Mouse (Mus musculus): Measurements from ENCODE around the gene Rpp25l. TPM values are rescaled to one million over a fixed set of nuclear protein-coding genes. Genes with fewer than 3 reads are reported as not detected.
"Not testable (repeated sequence)": the region's sequence is repeated elsewhere in the genome, so short reads cannot be mapped to it uniquely, and the experiment has no call there.

Gene Rpp25l
- total RNA-seq, 2 experiments from 2014 or later: 36.0 to 39.0 TPM

DNA sequence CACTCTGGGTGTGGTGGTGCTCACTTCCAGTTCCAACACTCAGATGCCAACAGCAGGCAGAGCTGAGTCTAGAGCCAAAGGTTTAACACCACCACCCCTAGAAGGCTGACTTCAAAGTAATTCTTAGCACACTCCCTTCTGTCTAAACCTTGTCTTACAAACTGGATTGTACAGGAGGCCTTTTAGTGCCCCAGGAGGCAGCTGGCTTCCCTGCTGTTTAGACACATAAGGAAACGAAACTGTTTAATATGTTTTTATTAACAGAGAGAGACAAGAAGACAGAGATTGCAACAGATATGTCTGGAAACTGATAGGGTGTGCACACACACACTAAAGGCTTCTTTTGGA lies 24.9 kb upstream of the Rpp25l start:
- no peak for DNase-seq (ENCODE audit: low spot score in 2 of 2)

DNA sequence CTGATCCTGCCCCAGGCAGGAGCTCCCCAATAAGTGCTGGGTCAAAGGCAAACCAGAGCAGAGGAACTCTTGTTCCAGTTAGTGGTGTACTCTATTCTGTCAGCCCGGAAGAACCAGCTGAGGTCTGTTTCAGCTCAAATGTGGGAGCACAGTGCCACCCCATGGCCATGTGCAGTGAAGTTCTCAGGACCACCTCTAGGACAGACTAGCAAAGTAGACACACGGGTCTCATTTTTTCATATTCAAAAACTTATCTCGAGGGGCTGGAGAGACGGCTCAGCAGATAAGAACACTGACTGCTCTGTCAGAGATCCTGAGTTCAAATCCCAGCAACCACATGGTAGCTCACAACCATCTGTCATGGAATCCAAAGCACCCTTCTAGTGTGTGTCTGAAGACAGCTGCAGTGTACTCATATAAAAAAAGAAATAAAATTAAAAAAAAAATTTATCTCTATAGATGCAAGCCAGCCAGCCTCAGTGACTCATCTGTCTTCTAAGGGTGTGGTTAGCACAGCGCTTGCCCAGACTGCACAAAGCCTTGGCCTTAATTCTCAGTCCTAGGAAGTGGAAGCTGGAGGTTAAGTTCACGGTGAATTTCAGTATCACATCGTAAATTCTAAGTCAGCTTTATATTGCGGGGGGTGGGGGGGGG lies 24.4 kb upstream of the Rpp25l start:
- peak; percentile 47 to 90 for DNase-seq (ENCODE audit: low spot score in 2 of 2)

DNA sequence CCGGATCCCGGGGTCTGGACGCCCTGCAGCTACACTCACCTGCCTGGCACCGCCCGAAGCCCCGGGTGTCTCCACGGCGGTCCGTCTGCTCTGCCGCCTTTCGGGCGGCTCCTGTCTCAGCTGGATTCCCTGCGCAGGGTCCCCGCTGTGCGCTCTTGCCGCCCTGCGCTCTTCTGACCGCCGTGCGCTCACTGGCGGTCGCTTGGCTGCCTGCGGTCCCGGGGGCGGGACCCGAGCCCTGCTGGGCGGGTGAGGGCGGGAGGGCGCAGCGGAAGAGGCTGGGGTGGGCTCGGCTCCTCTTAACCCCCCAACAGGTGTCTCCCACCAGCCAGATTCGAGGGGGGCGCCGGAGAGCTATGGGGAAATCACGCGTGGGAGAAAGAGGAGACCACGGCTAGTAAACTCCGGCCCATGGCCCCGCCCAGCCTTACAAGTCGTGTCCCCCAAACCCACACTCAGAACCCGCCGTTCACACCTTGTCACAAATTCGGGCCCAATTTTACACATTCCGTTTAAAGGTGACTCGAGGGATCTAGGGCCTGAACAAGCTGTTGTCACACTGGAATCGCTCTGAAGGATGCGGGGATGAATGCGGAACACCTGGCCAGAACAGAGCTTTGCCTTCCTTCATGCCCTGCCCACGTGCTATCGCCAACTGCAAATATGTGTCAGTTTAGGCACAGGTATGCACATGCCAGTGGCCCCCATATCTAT lies 17.9 kb upstream of the Rpp25l start, which contains the start of gene Arid3c:
TSS of gene Arid3c (minus strand) at position 91 of the 714 bp plus-strand sequence.
- no peak for DNase-seq (ENCODE audit: low spot score in 2 of 2)

DNA sequence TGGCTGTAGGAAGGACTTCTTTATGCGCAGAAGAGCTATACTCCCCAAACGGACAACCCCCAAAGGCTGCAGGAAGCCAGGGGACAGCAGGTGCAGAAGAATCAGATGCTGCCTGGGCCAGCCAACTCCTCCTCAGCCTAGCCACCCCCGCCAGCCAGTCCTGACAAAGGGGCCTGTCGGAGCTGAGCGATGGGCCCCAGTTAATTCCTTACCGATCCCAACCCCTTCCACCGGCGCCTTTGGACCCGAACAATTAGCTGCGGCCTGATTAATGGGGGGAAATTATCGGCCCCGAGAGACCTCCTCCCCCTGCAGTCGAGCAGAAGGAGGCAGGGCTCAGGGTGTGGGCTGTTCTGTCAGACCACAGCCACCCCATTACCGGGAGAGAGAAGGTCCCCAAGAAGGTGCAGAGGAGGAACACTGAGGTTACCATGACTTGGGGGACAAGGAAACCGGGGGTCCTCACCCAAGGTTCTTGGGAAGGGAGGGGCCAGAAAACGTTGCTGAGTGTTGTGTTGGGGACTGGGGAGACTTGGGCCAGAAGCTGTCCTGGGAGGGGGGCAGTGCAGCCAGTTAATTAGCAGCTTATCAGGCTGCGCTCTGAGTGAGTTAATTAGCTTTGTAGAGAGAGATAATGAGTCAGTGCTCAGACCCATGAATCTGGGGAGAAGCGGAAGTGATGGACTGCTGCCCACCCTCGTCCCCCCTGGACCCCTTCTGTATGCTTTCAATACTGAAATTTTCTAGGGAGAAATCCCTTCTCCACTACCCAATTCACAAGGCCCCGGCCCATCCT lies 13.7 kb upstream of the Rpp25l start:
- no peak for DNase-seq (ENCODE audit: low spot score in 2 of 2)

DNA sequence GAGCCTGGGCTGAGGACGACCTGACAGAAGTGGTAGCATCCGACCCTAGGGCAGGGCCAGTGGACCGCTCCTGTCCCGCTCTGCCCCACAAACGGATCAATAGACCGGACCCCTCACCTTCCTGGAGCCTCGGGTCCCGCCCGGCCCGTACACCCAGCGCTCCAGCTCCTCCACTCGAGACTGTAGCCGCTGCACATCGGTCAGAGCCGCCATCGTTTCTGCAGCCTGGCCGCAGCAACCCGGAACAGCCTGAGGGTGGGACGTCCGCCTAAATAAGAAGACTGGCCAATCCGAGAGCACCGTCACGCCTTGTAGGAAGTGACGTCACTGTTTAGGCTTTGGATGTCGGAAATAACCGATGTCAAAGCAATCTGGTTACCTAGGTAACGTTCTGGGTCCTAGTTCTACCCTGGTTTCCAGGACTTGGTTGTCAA lies 9.6 kb upstream of the Rpp25l start, which contains the start of gene Dctn3:
TSS of gene Dctn3 (minus strand) at position 253 of the 434 bp plus-strand sequence.
- DNase-seq (ENCODE audit: low spot score in 2 of 2): peak; percentile 89 to 97

DNA sequence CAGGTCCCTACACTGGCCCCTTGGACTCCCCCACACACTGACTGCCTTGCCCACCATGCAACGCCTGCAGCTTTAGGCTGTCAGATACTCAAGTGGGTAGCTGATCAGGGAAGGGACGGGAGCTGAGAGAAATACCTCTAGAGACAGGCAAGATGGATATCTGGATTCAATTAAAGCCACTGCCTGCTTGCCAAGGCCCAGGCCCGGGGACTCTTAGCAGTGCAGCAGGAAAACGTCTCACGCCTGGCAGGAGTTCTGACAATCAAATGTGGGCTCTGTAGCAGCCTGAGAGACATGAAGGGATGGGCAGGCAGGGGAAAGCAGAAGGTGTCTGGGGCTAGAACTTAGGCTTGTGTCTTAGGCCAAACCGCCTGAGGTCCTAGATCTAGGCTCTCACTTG lies 3.5 kb upstream of the Rpp25l start:
- DNase-seq (ENCODE audit: low spot score in 2 of 2): no peak

DNA sequence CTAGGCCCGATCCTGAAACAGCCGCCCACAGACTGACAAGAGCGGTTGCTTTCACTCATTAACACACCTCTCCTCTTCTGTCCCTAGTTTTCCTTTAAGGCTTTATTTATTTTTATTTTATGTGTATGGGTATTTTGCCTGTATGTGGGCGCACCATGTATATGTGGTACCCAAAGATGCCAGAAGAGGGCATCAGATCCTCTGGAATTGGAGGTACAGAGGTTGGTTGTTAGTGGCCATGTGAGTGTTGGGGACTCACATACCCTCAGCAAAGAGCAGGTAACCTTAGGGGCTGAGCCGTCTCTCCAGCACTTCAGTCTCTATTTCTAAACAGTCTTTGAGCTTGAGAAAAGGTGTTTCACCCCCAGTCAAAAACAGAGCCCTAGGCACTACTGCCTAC lies 2.3 kb upstream of the Rpp25l start:
- DNase-seq (ENCODE audit: low spot score in 2 of 2): peak in 1 of 2 experiments; percentile 74

DNA sequence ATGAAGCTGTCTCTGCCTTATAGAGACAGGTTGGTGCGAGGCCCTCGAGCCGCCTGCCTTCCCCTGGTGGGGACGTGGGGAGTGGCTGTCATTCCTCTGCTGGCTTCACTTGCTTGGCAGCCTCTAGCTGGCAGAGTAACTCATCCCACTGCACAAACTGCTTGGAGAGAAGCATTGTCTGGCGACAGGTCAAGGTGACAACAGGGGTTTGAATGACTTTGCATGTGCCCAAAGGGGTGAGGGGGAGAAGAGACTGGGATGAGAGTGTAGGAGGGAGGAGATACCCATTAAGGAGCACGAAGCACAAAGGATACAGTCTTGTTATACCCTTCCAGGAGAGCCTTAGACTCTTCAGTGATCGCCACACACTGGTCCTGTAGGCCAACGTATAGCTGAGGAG lies 1.7 kb upstream of the Rpp25l start:
- no peak for DNase-seq (ENCODE audit: low spot score in 2 of 2)

DNA sequence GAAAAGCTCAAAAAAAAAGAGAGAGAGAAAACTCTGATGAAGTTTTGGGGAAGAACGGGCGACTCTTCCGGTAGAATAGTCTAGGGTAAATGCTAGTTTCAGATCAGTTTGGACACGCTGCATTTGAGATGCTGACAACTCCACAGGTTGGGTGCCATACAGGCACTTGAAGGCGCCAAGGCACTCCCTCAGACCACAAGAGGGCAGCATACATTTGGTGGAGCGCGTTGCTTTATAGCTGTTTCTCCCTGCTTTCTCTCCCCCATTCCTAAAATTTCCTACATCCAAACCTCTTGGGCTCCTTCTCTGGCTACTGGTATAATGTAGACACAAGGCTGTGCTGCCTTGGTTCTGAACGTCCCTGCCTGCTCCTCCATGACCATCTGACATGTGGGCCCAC lies 942 bp upstream of the Rpp25l start:
- peak; percentile 63 to 90 for DNase-seq (ENCODE audit: low spot score in 2 of 2)

DNA sequence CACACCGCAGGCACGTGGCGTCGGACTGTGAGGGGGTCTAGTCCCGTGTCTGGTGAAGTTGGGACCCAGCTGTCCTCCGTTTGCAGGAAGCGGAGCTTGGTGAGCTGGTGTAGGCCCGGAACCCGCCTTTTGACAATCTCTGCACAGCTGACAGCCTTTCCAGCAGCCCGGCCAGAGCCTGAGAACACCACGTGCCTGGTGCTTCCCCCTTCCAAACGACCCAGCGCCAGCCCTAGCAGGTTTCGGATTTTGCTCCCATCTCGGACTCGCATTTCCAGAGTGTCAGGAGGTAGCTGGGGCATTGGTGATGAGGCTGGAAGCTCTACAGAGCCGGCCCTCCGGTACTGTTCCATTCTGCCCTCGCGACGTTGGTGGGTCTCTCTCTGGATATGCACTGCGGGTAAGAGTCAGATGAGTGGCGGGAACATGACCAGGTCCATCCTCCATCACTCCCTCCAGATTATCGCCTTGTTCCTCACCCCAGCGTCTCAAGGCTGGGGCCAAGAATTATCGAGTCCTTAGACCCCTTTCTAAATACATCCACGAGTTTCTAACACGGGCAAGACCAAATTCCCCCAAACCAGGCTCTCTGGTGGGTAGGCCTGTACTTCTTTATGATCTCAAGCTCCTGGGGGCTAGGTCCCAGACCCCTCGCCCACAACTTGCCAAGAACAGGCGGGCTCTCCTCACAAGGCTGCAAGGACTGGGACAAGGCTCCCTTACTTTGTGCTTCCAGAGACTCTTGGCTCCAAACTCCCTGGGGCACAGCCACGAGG lies 725 bp downstream of the Rpp25l start:
- no peak for DNase-seq (ENCODE audit: low spot score in 2 of 2)

DNA sequence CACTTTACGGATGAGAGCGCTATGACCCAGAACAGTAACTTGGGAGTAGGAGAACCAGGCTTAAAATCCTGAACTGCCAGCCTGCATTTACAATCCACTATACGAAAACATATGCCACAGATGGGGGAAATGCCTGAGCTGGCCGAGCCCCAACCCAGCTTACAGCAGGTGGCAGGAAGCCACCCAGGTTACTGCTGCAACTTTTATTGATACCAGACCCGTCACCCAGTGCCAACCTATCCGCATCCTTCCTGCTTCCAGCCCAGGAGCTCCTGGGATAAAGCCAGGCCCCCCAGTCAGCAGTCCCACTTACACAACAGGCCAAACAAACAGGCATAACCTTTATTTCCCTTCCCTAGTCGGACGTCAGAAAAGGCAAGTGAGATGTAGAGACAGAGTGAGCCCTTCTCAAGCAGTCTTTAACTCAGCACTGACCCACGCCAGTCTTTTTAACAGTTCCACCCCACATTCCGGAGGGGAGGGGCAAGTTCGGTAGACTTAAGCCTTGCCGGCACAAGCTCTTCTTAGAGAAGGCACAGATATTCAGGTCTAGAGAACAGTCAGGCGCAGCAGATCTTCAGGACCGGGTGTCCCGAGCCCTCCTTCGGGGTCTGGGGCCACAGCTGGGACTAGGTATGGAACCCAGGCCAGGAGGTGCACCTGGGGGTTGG lies 1.5 kb downstream of the Rpp25l start:
- peak in 1 of 2 experiments; percentile 35 for DNase-seq (ENCODE audit: low spot score in 2 of 2)

DNA sequence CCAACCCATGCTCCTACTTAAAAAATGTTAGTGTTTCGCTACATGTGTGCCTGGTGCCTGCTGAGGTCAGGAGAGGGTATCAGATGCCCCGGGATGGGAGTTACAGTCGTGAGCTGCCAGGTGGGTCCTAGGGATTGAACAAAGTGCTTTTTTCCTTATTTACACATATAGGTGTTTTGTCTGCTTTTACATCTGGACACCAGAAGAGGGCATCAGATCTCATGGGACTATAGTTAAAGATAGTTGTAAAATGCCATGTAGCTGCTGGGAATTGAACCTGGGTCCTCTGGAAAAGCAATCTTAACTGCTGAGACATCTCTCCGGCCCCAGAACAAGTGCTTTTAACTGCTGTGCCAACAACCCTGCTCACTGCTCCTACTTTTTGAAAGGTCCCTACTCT lies 3.1 kb downstream of the Rpp25l start:
- no peak for DNase-seq (ENCODE audit: low spot score in 2 of 2)

DNA sequence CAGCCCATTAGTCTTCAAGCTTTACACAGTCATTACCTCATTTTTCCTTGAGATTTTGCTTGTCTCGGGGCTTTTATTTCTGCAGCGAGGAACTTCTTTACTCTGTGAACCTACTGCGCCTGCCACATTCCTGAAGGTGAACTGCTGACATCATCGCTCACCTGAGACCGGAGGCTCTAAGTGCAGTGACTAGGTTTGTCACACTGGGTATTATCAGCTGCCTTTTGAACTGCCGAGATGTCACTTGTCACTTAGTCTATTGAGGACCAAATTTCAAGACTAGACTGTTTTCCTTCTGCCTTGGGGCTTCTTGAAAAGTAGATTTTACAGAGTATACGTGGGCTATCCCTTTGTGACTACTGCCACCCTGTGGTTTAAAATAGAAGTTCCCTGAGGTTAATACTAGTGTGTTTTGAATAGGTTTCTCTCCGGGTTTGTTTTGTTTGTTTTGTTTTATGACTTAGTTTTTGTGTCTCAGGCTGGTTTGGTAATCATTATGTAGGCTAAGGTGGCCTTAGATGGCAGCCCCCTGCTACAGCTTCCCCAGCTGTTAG lies 5.1 kb downstream of the Rpp25l start:
- peak in 1 of 2 experiments; percentile 82 for DNase-seq (ENCODE audit: low spot score in 2 of 2)

DNA sequence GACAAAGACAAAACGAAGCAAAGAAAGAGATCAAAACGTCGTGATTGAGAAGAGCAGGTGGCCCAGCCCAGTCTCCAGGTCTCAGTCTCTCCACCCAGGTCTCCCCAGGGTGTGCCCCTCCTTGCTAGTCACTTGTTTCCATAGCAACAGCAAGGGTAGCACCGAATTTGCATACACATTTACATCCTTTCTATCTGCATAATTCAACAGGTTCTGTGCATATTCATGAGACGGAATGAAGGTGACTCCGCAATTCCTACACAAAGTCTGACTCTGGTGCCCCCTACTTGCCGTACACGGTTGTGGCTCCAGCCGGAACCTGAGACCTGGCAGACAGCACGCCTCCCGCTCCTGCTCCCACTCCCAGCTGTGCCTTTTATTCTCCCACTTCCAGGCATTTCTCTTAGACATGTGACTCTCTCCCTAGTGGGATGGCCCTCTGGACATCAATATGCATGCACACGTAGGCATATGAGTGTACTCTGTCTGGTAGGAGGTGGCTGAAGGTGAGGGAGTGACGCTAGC lies 6.3 kb downstream of the Rpp25l start:
- peak; percentile 62 to 80 for DNase-seq (ENCODE audit: low spot score in 2 of 2)

DNA sequence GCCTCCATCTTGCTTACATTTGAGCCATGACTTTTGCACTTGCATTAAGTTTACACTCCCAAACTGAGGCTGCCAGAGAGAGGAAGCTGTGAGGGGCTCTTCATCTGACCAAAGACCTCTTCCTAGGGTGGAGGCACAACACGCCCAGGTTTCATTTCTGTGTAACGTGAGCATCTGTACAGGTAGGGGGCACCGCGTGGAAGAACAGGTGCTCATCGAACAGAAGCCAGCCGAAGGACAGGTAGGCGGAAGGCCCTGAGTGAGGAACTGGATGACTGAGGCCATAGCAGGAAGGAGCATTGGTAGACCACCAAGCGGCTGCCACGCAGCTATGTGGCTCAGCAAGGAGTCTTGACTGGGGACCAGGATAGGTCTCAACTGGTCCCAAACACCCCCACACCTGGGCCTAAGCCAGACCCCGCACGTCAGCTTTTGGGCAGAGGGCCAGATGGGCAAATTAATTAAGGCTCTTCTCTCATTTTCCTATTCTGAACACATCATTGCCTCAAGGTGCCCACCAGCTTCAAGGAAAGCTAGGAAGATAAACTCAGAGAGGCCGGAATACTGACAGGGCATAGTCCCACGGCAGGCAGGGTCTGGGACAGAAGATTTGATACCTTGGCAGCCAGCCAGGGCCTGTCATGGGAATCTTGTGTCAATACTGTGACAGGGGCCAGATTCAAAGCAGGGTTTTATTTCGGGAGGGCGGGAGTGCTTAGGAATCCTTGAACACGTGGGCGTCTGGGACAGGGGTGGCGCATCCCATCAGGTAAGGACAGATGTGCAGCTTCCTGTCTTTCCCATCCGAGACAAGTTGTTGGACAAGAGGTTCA lies 7.2 kb downstream of the Rpp25l start:
- DNase-seq (ENCODE audit: low spot score in 2 of 2): no peak

DNA sequence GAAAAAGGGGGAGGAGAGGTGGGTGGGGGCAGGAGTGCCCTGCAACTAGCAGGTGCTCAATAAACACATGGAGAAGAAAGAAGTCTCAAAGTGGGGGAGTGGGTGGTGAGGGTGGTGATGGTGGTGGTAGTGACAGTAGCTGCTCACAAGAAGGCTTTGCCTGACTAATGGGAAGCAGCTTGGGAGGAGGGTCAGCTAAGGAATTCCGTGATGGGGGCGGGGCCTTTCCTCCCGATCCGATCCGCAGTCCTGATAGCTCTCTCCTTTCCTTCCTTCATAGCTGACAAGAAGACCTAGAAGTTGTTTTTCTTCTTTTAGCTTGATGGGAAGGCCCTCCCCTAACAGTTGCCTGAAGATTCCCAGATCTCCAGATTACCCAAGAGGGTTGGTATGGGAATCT lies 8.7 kb downstream of the Rpp25l start:
- no peak for DNase-seq (ENCODE audit: low spot score in 2 of 2)

DNA sequence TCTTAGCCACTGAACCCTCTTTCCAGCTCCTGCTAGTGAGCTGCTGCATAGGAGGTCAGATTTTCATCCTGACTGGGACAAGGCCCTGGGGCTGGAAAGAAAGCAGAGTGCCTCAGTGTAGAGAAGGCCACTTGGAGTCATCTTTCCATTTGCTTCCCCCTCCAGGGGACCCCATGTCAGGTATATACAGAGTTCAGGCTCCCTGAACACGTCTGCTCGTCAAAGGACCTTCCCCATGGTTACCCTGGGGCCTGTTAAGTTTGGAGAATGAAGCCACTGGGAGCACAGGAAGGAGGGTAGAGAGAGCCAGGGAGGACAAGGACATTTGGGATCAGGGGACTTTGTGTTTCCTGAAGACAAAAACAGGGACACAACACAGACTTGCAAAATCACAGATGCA lies 11.1 kb downstream of the Rpp25l start:
- not testable (repeated sequence) for DNase-seq (ENCODE audit: low spot score in 2 of 2)

DNA sequence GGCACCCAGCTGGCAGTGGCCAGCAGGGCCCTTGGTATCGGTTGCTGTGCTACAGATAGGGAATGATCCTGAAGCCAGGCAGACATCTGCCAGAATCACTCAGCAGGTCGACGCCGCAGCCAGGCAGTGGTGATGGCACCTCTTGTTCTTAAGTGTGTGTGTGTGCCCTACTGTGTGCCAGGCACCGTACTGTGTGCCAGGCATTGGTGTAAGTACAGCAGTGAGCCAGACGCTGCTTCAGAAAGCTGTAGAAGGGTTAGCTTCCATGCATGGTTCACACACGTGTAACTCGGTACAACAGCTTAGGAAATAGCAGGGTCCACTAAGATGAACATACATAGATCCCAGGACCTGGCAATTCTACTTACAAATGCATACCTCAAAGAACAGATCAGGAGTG lies 13.1 kb downstream of the Rpp25l start:
- not testable (repeated sequence) for DNase-seq (ENCODE audit: low spot score in 2 of 2)

DNA sequence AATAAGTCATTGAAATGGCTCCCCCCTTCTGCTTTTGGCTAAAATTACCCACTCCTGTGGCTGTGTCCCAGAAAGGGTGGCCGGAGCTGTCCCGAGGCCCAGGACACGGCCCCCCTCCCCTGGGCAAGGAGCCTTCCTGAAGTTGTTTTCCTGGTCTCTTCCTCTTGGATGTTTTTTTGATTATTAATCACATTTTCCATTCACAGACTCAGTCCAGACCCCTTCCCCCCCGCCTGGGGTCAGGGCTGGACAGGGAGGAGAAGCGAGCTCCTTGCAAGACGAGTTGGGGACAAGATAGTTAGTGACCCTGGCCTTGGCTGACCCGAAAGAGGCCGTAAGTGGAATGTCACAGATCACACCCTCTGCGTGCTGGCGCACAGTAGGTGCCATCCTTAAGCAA lies 13.6 kb downstream of the Rpp25l start, which contains the start of gene Il11ra1:
TSS of gene Il11ra1 (plus strand) at position 207 of the 400 bp plus-strand sequence.
- DNase-seq (ENCODE audit: low spot score in 2 of 2): not testable (repeated sequence)
